Mouse (Mus musculus) limb, embryonic 12.5 days (tissue): ENCODE measurements at regions not wholly inside any gene's neighbourhood (a gene's known extent, or its start where the extent isn't known, plus 50 kb on each side); places are given as distances from the start of the nearest gene placed in this dataset.

Experiments
- ATAC-seq: fragments of 200-750 bp; cut with Nextera tagmentation; 2 replicates; pipeline ENCODE4 v1.8.0; 2017; ENCODE audit warnings: low read depth, moderate TSS enrichment; ENCODE audit not compliant: insufficient number of reproducible peaks, insufficient read depth, low FRiP score, low TSS enrichment
- H3K27ac ChIP-seq: fragments of 300-500 bp; sonication (generic); 2 replicates; pipeline ENCODE4 v1.5.1; 2016; ENCODE audit warnings: mild to moderate bottlenecking, moderate library complexity
- H3K27me3 ChIP-seq: fragments of 300-500 bp; sonication (generic); 2 replicates; pipeline ENCODE4 v1.6.1; 2016; ENCODE audit warnings: mild to moderate bottlenecking, moderate library complexity
- H3K36me3 ChIP-seq: fragments of 300-500 bp; sonication (generic); 2 replicates; pipeline ENCODE4 v1.6.1; 2016; ENCODE audit warnings: mild to moderate bottlenecking, moderate library complexity
- H3K4me1 ChIP-seq: fragments of 300-500 bp; sonication (generic); replicated peaks from 2 replicates; pipeline ENCODE4 v1.6.1; 2016
- H3K4me2 ChIP-seq: fragments of 300-500 bp; sonication (generic); 2 replicates; pipeline ENCODE4 v1.6.1; 2016; ENCODE audit warnings: mild to moderate bottlenecking, moderate library complexity
- H3K4me3 ChIP-seq: fragments of 300-500 bp; sonication (generic); replicated peaks from 2 replicates; pipeline ENCODE4 v1.5.1; 2016; ENCODE audit warnings: mild to moderate bottlenecking
- H3K9ac ChIP-seq: fragments of 300-500 bp; sonication (generic); replicated peaks from 2 replicates; pipeline ENCODE4 v1.6.1; 2016; ENCODE audit warnings: mild to moderate bottlenecking, moderate library complexity
- H3K9me3 ChIP-seq: fragments of 300-500 bp; sonication (generic); 2 replicates; pipeline ENCODE4 v1.6.1; 2016; ENCODE audit warnings: mild to moderate bottlenecking, moderate library complexity
- WGBS: fragments of 180-500 bp; shearing (Covaris S2); methylation state at CpG from one replicate; pipeline ENCODE4 v1.1.7; 2016; 5-methylcytosine and 5-hydroxymethylcytosine counted together

- WGBS, result 89% methylated on average over 8 of the region's 8 CpGs
These were observed 626.2 kb upstream of the Fam19a5 start for GRCm38 (mm10) chr15:86917891-86918290.

GRCm38 (mm10) chr15:86919704-86920103 lies 624.4 kb upstream of the Fam19a5 start:
- no peaks in the 10 kb centered on the region for H3K27me3 ChIP-seq
- no peaks in the 10 kb centered on the region for H3K4me1 ChIP-seq
- no peak overlapping the region for H3K4me2 ChIP-seq
- no peaks in the 10 kb centered on the region for H3K9me3 ChIP-seq
- ATAC-seq, result no peak
- no peak overlapping the region for H3K9ac ChIP-seq
- H3K27ac ChIP-seq, result no peak overlapping the region
- no peak overlapping the region for H3K4me3 ChIP-seq
- no peaks in the 10 kb centered on the region for H3K36me3 ChIP-seq
- 70% methylated on average over 8 of the region's 8 CpGs for WGBS

More at GRCm38 (mm10) chr15:86917891-86918290, 626.2 kb upstream of the Fam19a5 start:
- Histone ChIP-seq H3K27me3 (no peaks in the 10 kb centered on the region), H3K4me2 (no peak overlapping the region), H3K27ac (no peak overlapping the region), H3K4me1 (no peaks in the 10 kb centered on the region), H3K4me3 (no peak overlapping the region), H3K9me3 (no peaks in the 10 kb centered on the region), H3K36me3 (no peaks in the 10 kb centered on the region), H3K9ac (no peak overlapping the region)
- ATAC-seq, result no peak

GRCm38 (mm10) chr15:86920185-86920584 lies 623.9 kb upstream of the Fam19a5 start:
- 52% methylated on average over 7 of the region's 7 CpGs for WGBS
- Histone ChIP-seq H3K4me1 (0 out of 2 replicates have a peak, but pooled peaks cover 3% of the 10 kb centered on the region), H3K27me3 (no peaks in the 10 kb centered on the region), H3K9ac (no peak overlapping the region), H3K4me2 (no peak overlapping the region), H3K4me3 (no peak overlapping the region), H3K27ac (no peak overlapping the region), H3K36me3 (no peaks in the 10 kb centered on the region), H3K9me3 (no peaks in the 10 kb centered on the region)
- ATAC-seq, result no peak

GRCm38 (mm10) chr15:86921401-86921800 lies 622.7 kb upstream of the Fam19a5 start:
- no peak overlapping the region for H3K4me2 ChIP-seq
- H3K4me3 ChIP-seq, result no peak overlapping the region
- H3K27ac ChIP-seq, result no peak overlapping the region
- no peaks in the 10 kb centered on the region for H3K9me3 ChIP-seq
- WGBS, result 41% methylated on average over 8 of the region's 8 CpGs
- no peak overlapping the region for H3K9ac ChIP-seq
- 0 out of 2 replicates have a peak, but pooled peaks cover 7% of the 10 kb centered on the region for H3K27me3 ChIP-seq
- no peaks in the 10 kb centered on the region for H3K36me3 ChIP-seq
- no peak for ATAC-seq
- peaks cover 9% of the 10 kb centered on the region; the same call in 1 of the 2 replicates for H3K4me1 ChIP-seq

- Histone ChIP-seq H3K9ac (no peak overlapping the region), H3K4me2 (peak overlapping the region; percentile 19; the same call in 1 of the 2 replicates), H3K4me3 (no peak overlapping the region), H3K9me3 (no peaks in the 10 kb centered on the region), H3K4me1 (peaks cover 9% of the 10 kb centered on the region; the same call in 1 of the 2 replicates), H3K27me3 (0 out of 2 replicates have a peak, but pooled peaks cover 7% of the 10 kb centered on the region), H3K27ac (no peak overlapping the region), H3K36me3 (no peaks in the 10 kb centered on the region)
- 10% methylated on average over 17 of the region's 17 CpGs for WGBS
- no peak for ATAC-seq
These were observed 618.9 kb upstream of the Fam19a5 start for GRCm38 (mm10) chr15:86925081-86925749.

GRCm38 (mm10) chr15:86932345-86933075 lies 611.6 kb upstream of the Fam19a5 start:
- H3K4me1 ChIP-seq, result no peaks in the 10 kb centered on the region
- H3K27me3 ChIP-seq, result peaks cover 4% of the 10 kb centered on the region; the same call in 1 of the 2 replicates
- WGBS, result 52% methylated on average over 15 of the region's 15 CpGs
- no peak for ATAC-seq
- no peaks in the 10 kb centered on the region for H3K9me3 ChIP-seq
- no peaks in the 10 kb centered on the region for H3K36me3 ChIP-seq
- H3K27ac ChIP-seq, result no peak overlapping the region
- H3K9ac ChIP-seq, result no peak overlapping the region
- no peak overlapping the region for H3K4me2 ChIP-seq
- no peak overlapping the region for H3K4me3 ChIP-seq

- H3K27me3 ChIP-seq, result peaks cover 7% of the 10 kb centered on the region; the same call in 1 of the 2 replicates
- WGBS, result 87% methylated on average over 3 of the region's 3 CpGs
These were observed 606.7 kb upstream of the Fam19a5 start for GRCm38 (mm10) chr15:86937364-86937763.

GRCm38 (mm10) chr15:86944529-86944928 lies 599.6 kb upstream of the Fam19a5 start:
- Histone ChIP-seq H3K4me3 (no peak overlapping the region), H3K4me2 (no peak overlapping the region), H3K4me1 (peaks cover 9% of the 10 kb centered on the region; the same call in 1 of the 2 replicates), H3K27ac (no peak overlapping the region), H3K9me3 (no peaks in the 10 kb centered on the region), H3K27me3 (peaks cover 5% of the 10 kb centered on the region; the same call in 1 of the 2 replicates), H3K36me3 (no peaks in the 10 kb centered on the region), H3K9ac (no peak overlapping the region)
- 72% methylated on average over 7 of the region's 7 CpGs for WGBS
- no peak for ATAC-seq

More at GRCm38 (mm10) chr15:86937364-86937763, 606.7 kb upstream of the Fam19a5 start:
- H3K9me3 ChIP-seq, result no peaks in the 10 kb centered on the region
- H3K36me3 ChIP-seq, result no peaks in the 10 kb centered on the region
- H3K27ac ChIP-seq, result no peak overlapping the region
- H3K4me2 ChIP-seq, result no peak overlapping the region
- H3K4me3 ChIP-seq, result no peak overlapping the region
- ATAC-seq, result no peak
- H3K9ac ChIP-seq, result no peak overlapping the region
- 0 out of 2 replicates have a peak, but pooled peaks cover 3% of the 10 kb centered on the region for H3K4me1 ChIP-seq

GRCm38 (mm10) chr15:86952593-86952992 lies 591.5 kb upstream of the Fam19a5 start:
- Histone ChIP-seq H3K9ac (no peak overlapping the region), H3K27me3 (no peaks in the 10 kb centered on the region), H3K4me1 (no peaks in the 10 kb centered on the region), H3K9me3 (no peaks in the 10 kb centered on the region), H3K4me2 (no peak overlapping the region), H3K4me3 (no peak overlapping the region), H3K27ac (no peak overlapping the region), H3K36me3 (no peaks in the 10 kb centered on the region)
- ATAC-seq, result no peak
- WGBS, result 68% methylated on average over 5 of the region's 5 CpGs

GRCm38 (mm10) chr15:86957872-86958271 lies 586.2 kb upstream of the Fam19a5 start:
- H3K27ac ChIP-seq, result no peak overlapping the region
- no peaks in the 10 kb centered on the region for H3K4me1 ChIP-seq
- WGBS, result 81% methylated on average over 8 of the region's 8 CpGs
- no peak overlapping the region for H3K4me3 ChIP-seq
- no peaks in the 10 kb centered on the region for H3K36me3 ChIP-seq
- H3K4me2 ChIP-seq, result no peak overlapping the region
- H3K9me3 ChIP-seq, result no peaks in the 10 kb centered on the region
- no peaks in the 10 kb centered on the region for H3K27me3 ChIP-seq
- H3K9ac ChIP-seq, result no peak overlapping the region
- no peak for ATAC-seq

GRCm38 (mm10) chr15:86962921-86963320 lies 581.2 kb upstream of the Fam19a5 start:
- ATAC-seq, result no peak
- Histone ChIP-seq H3K4me3 (no peak overlapping the region), H3K36me3 (no peaks in the 10 kb centered on the region), H3K4me2 (no peak overlapping the region), H3K9me3 (no peaks in the 10 kb centered on the region), H3K27me3 (no peaks in the 10 kb centered on the region), H3K27ac (no peak overlapping the region), H3K4me1 (no peaks in the 10 kb centered on the region), H3K9ac (no peak overlapping the region)
- WGBS, result 64% methylated on average over 2 of the region's 2 CpGs
